Mouse (Mus musculus) erythroblast, embryonic 14.5 days (primary cell): ENCODE data around the gene Prss12.

Experiments
- GATA1 ChIP-seq: IDR thresholded peaks from 2 replicates; pipeline ENCODE4 v1.6.1; 2012; ENCODE audit warnings: low read length, inconsistent platforms, mixed read lengths
- TAL1 ChIP-seq: IDR thresholded peaks from 3 replicates; pipeline ENCODE4 v1.6.1; 2012; ENCODE audit warnings: low read length, inconsistent platforms, mixed read lengths

DNA sequence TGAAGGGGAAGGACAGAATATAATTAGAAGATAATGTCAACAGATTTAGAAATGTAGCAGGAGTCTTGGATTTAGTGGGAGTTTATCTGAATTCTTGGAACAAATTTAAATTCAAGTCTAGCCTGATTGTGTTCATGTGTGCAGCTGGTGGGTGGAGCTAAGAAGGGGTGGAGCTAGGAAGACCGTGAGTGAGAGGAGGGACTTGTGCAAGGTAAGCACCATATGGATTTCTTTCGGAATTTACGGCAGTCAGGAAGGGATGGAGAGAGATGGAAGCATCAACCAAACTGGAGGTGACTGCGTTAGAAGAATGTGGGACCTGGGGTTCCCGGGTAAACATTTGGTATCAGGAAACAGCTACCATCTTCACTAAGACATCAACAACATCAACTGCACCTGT lies 68.2 kb downstream of the Prss12 start:
- TF ChIP-seq GATA1 (no peak), TAL1 (no peak)
